Mouse (Mus musculus) megakaryocyte, embryonic 14.5 days (primary cell): ENCODE data around the gene Zdhhc14.

Experiments used
- FLI1 ChIP-seq: IDR thresholded peaks from 2 replicates; pipeline ENCODE4 v1.6.1; 2012; ENCODE audit warnings: low read length, inconsistent platforms, mixed read lengths
- GATA1 ChIP-seq: IDR thresholded peaks from 3 replicates; pipeline ENCODE4 v1.6.1; 2012; ENCODE audit warnings: mixed read lengths, low read length, inconsistent platforms, borderline replicate concordance

GRCm38 (mm10) chr17:5797124-5797760 is 304.9 kb downstream of the Zdhhc14 start:
- TF ChIP-seq GATA1: no peak
- no peak for TF ChIP-seq FLI1
